Mouse (Mus musculus) kidney, adult 2 months (tissue): ENCODE results near the gene Capza1. TPM values are rescaled to one million over a fixed set of nuclear protein-coding genes. Genes with fewer than 3 reads are reported as not detected.

Experiments used
- DNase-seq: peaks from one replicate; pipeline ENCODE4 v3.0.0; 2021
- H3K27ac ChIP-seq: fragments of 200-500 bp; 2 replicates; pipeline ENCODE4 v1.5.1; 2012; ENCODE audit warnings: low read depth, low read length, control low read depth, inconsistent platforms; ENCODE audit not compliant: insufficient read depth
- H3K27me3 ChIP-seq: fragments of 200-500 bp; replicated peaks from 2 replicates; pipeline ENCODE4 v1.6.1; 2012; ENCODE audit warnings: mild to moderate bottlenecking, moderate library complexity, low read length, inconsistent platforms; ENCODE audit not compliant: control insufficient read depth, insufficient read depth
- H3K36me3 ChIP-seq: fragments of 200-500 bp; 2 replicates; pipeline ENCODE4 v1.6.1; 2012; ENCODE audit warnings: mild to moderate bottlenecking, moderate library complexity, low read length, inconsistent platforms; ENCODE audit not compliant: control insufficient read depth, insufficient read depth
- H3K4me1 ChIP-seq: fragments of 200-500 bp; 2 replicates; pipeline ENCODE4 v1.6.1; 2011; ENCODE audit warnings: low read length; ENCODE audit not compliant: control insufficient read depth, insufficient read depth
- H3K4me3 ChIP-seq: fragments of 200-500 bp; 2 replicates; pipeline ENCODE4 v1.5.1; 2011; ENCODE audit warnings: mild to moderate bottlenecking, low read depth, low read length, control low read depth; ENCODE audit not compliant: insufficient read depth
- CTCF ChIP-seq: fragments of 200-500 bp; conservative IDR thresholded peaks from 2 replicates; pipeline ENCODE4 v1.5.1; 2011; ENCODE audit warnings: low read depth, mild to moderate bottlenecking, control low read depth, low read length, moderate library complexity, mixed read lengths; ENCODE audit not compliant: insufficient read depth, insufficient read length
- POLR2A ChIP-seq: fragments of 200-500 bp; IDR thresholded peaks from one replicate; pipeline ENCODE4 v1.6.1; 2011; ENCODE audit warnings: low read depth, low read length, control low read depth
- WGBS: fragments of 180-500 bp; shearing (Covaris S2); methylation state at CpG from one replicate; pipeline ENCODE4 v1.1.7; 2018; 5-methylcytosine and 5-hydroxymethylcytosine counted together
- polyA plus RNA-seq: library from polyadenylated mRNA; depleted of rRNA; stranded (reverse); fragments of >200 nt; gene quantifications from 2 replicates; pipeline ENCODE4 v1.2.3, GENCODE M21; 2012; rRNA removed

The Capza1 gene
- polyA plus RNA-seq: 16.0 and 22.1 TPM in 2 replicates

- DNase-seq: peak; percentile 94
- H3K27me3 ChIP-seq: no peaks in the 10 kb centered on the region
- peaks cover 7% of the 10 kb centered on the region for H3K4me1 ChIP-seq
- peak within 1 kb of the TSS; percentile 94 for H3K4me3 ChIP-seq
- TF ChIP-seq POLR2A: peak; percentile 52
- TF ChIP-seq CTCF: no peak
- under 1% methylated on average over 43 of the region's 43 CpGs for WGBS
- peak within 1 kb of the TSS; percentile 98 for H3K27ac ChIP-seq
- no peaks in the 10 kb centered on the region for H3K36me3 ChIP-seq
Observed at GRCm38 (mm10) chr3:104863786-104864650, at the start of gene Capza1, which contains the start of gene St7l. Gene Capza1, minus strand, starts transcription at chr3:104864505. Gene St7l, plus strand, starts transcription at chr3:104864005.

GRCm38 (mm10) chr3:104909195-104909594 is 44.9 kb upstream of the Capza1 start:
- whole genome bisulfite sequencing: 95% methylated on average over 6 of the region's 6 CpGs
- Histone ChIP-seq H3K27me3 (no peaks in the 10 kb centered on the region), H3K4me1 (no peaks in the 10 kb centered on the region), H3K4me3 (no peak overlapping the region), H3K27ac (no peak overlapping the region), H3K36me3 (peaks cover 2% of the 10 kb centered on the region; the same call in 1 of the 2 replicates)
- DNase-seq: no peak
- TF ChIP-seq POLR2A (no peak), CTCF (no peak)

GRCm38 (mm10) chr3:104906007-104906406 is 41.7 kb upstream of the Capza1 start:
- H3K27me3 ChIP-seq: no peaks in the 10 kb centered on the region
- H3K4me3 ChIP-seq: no peak overlapping the region
- H3K4me1 ChIP-seq: no peaks in the 10 kb centered on the region
- DNase-seq: no peak
- 79% methylated on average over 3 of the region's 3 CpGs for WGBS
- peaks cover 2% of the 10 kb centered on the region; the same call in 1 of the 2 replicates for H3K36me3 ChIP-seq
- no peak overlapping the region for H3K27ac ChIP-seq
- TF ChIP-seq CTCF (no peak), POLR2A (no peak)

- H3K4me1 ChIP-seq: no peaks in the 10 kb centered on the region
- H3K27me3 ChIP-seq: no peaks in the 10 kb centered on the region
- H3K36me3 ChIP-seq: peaks cover 2% of the 10 kb centered on the region; the same call in 1 of the 2 replicates
- DNase-seq: no peak
- TF ChIP-seq POLR2A (no peak), CTCF (no peak)
- H3K4me3 ChIP-seq: no peak overlapping the region
- 90% methylated on average over 4 of the region's 4 CpGs for WGBS
- H3K27ac ChIP-seq: no peak overlapping the region
Observed at GRCm38 (mm10) chr3:104905389-104905788, 41.1 kb upstream of the Capza1 start.

GRCm38 (mm10) chr3:104901154-104901553 is 36.8 kb upstream of the Capza1 start:
- Histone ChIP-seq H3K27me3 (no peaks in the 10 kb centered on the region), H3K4me1 (no peaks in the 10 kb centered on the region), H3K4me3 (no peak overlapping the region), H3K36me3 (peaks cover 2% of the 10 kb centered on the region; the same call in 1 of the 2 replicates), H3K27ac (no peak overlapping the region)
- 83% methylated on average over 4 of the region's 4 CpGs for WGBS
- no peak for TF ChIP-seq CTCF
- TF ChIP-seq POLR2A: no peak
- no peak for DNase-seq

GRCm38 (mm10) chr3:104896141-104896540 is 31.8 kb upstream of the Capza1 start:
- no peak for DNase-seq
- peaks cover 2% of the 10 kb centered on the region; the same call in 1 of the 2 replicates for H3K36me3 ChIP-seq
- no peak overlapping the region for H3K4me3 ChIP-seq
- WGBS: 74% methylated on average over 3 of the region's 3 CpGs
- H3K4me1 ChIP-seq: no peaks in the 10 kb centered on the region
- H3K27me3 ChIP-seq: no peaks in the 10 kb centered on the region
- no peak overlapping the region for H3K27ac ChIP-seq
- no peak for TF ChIP-seq POLR2A

GRCm38 (mm10) chr3:104888585-104888984 is 24.3 kb upstream of the Capza1 start:
- Histone ChIP-seq H3K27me3 (no peaks in the 10 kb centered on the region), H3K4me3 (no peak overlapping the region), H3K4me1 (no peaks in the 10 kb centered on the region), H3K36me3 (peaks cover 2% of the 10 kb centered on the region), H3K27ac (no peak overlapping the region)
- 92% methylated on average over 3 of the region's 3 CpGs for WGBS
- no peak for TF ChIP-seq POLR2A
- no peak for DNase-seq
